Mouse (Mus musculus) C2C12 (cell line): ENCODE data around the gene Slc1a3.

Source experiments
- CEBPB ChIP-seq: IDR thresholded peaks from one replicate; pipeline ENCODE4 v1.6.1; 2011; ENCODE audit warnings: low read depth, mild to moderate bottlenecking, control low read depth, moderate library complexity
- CTCF ChIP-seq: IDR thresholded peaks from one replicate; pipeline ENCODE4 v1.5.1; 2011; ENCODE audit not compliant: control insufficient read depth, insufficient read depth, insufficient read length
- FOSL1 ChIP-seq: IDR thresholded peaks from one replicate; pipeline ENCODE4 v1.8.0; 2011; ENCODE audit warnings: mild to moderate bottlenecking, low read length; ENCODE audit not compliant: poor library complexity, insufficient read depth, severe bottlenecking
- MAX ChIP-seq: IDR thresholded peaks from one replicate; pipeline ENCODE4 v1.6.1; 2011; ENCODE audit warnings: mild to moderate bottlenecking, control low read depth
- MYOD1 ChIP-seq: IDR thresholded peaks from one replicate; pipeline ENCODE4 v1.6.1; 2011; ENCODE audit warnings: low read depth; ENCODE audit not compliant: control insufficient read depth, insufficient read length
- MYOG ChIP-seq: IDR thresholded peaks from one replicate; pipeline ENCODE4 v1.6.1; 2011; ENCODE audit not compliant: control insufficient read depth, insufficient read length; ENCODE audit errors: extremely low read depth
- USF1 ChIP-seq: IDR thresholded peaks from one replicate; pipeline ENCODE4 v1.6.1; 2011; ENCODE audit warnings: low read depth, mild to moderate bottlenecking, control low read depth, moderate library complexity

DNA sequence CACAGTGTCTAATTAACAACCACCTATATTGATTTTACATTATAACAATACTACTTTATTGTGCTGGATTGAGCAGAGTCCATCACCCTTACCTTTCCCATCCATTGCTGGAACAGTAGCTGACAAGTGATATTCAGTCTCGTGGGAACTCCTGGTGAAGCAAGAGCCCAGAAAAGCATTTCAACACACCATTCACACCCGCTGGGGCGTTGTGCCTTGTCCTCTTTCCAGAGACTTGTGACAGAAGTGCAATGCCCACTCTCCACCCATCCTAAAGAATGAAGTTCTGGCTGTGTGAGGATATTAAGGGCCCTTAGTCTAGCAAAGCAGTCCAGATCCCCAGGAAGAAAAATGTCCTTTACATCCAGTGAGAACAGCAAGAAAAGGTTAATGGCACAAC lies 7.9 kb upstream of the Slc1a3 start:
- TF ChIP-seq CTCF (no peak), CEBPB (no peak), USF1 (no peak), MYOG (no peak), MYOD1 (no peak), MAX (no peak), FOSL1 (no peak)
